Mouse (Mus musculus) thymus, adult 18-20 months (tissue): ENCODE results near the gene Wdr61.

Experiments used
- DNase-seq, 2 experiments: peaks; one replicate each; pipeline ENCODE4 v3.0.0; 2022; ENCODE audit warnings: mixed read lengths in 2 of 2

The Wdr61 gene

GRCm38 (mm10) chr9:54733921-54734638 lies at the start of gene Wdr61:
Gene Wdr61, minus strand, starts transcription at chr9:54734519.
- peak; percentile 94 for DNase-seq

- DNase-seq = no peak
These were observed 49.7 kb upstream of the Wdr61 start for GRCm38 (mm10) chr9:54784003-54784402.

GRCm38 (mm10) chr9:54782504-54782903 lies 48.2 kb upstream of the Wdr61 start:
- no peak for DNase-seq

- DNase-seq = no peak
These were observed 45.0 kb upstream of the Wdr61 start for GRCm38 (mm10) chr9:54779280-54779679.

- no peak for DNase-seq
These were observed 42.2 kb upstream of the Wdr61 start for GRCm38 (mm10) chr9:54776451-54776982.

- no peak for DNase-seq
These were observed 35.9 kb upstream of the Wdr61 start for GRCm38 (mm10) chr9:54770140-54770780.

- DNase-seq = no peak
These were observed 31.2 kb upstream of the Wdr61 start for GRCm38 (mm10) chr9:54765336-54766085.

GRCm38 (mm10) chr9:54764561-54765217 lies 30.4 kb upstream of the Wdr61 start, which contains the start of gene Crabp1:
Gene Crabp1, plus strand, starts transcription at chr9:54764748.
- no peak for DNase-seq

- no peak for DNase-seq
These were observed 29.8 kb upstream of the Wdr61 start for GRCm38 (mm10) chr9:54764091-54764490.

GRCm38 (mm10) chr9:54759592-54759991 lies 25.3 kb upstream of the Wdr61 start:
- DNase-seq = no peak

GRCm38 (mm10) chr9:54752944-54753295 lies 18.6 kb upstream of the Wdr61 start:
- no peak for DNase-seq

- no peak for DNase-seq
These were observed 18.1 kb upstream of the Wdr61 start for GRCm38 (mm10) chr9:54752201-54752943.

- DNase-seq = no peak
These were observed 17.4 kb upstream of the Wdr61 start for GRCm38 (mm10) chr9:54751684-54752083.

- DNase-seq = no peak
These were observed 16.1 kb upstream of the Wdr61 start for GRCm38 (mm10) chr9:54750215-54750981.

GRCm38 (mm10) chr9:54745740-54746370 lies 11.5 kb upstream of the Wdr61 start:
- no peak for DNase-seq

GRCm38 (mm10) chr9:54743891-54744290 lies 9.6 kb upstream of the Wdr61 start:
- no peak for DNase-seq

GRCm38 (mm10) chr9:54738376-54738775 lies 4.1 kb upstream of the Wdr61 start:
- DNase-seq = no peak

- DNase-seq = peak in 1 of 2 experiments; percentile 15
These were observed 2.0 kb upstream of the Wdr61 start for GRCm38 (mm10) chr9:54736284-54736701.

- DNase-seq = no peak
These were observed 427 bp upstream of the Wdr61 start for GRCm38 (mm10) chr9:54734639-54735252.

- DNase-seq = no peak
These were observed 2.2 kb downstream of the Wdr61 start for GRCm38 (mm10) chr9:54732122-54732521.
